Mouse (Mus musculus) heart, postnatal 4 days (tissue): ENCODE measurements around the gene Rnf227. TPM values are rescaled to one million over a fixed set of nuclear protein-coding genes. Genes with fewer than 3 reads are reported as not detected.
A peak's percentile ranks its signal among the peaks of the same experiment; 100 is the strongest.
"Not testable (repeated sequence)": the region's sequence is repeated elsewhere in the genome, so short reads cannot be mapped to it uniquely, and the experiment has no call there.

ENCODE experiments used
- DNase-seq: peaks from one replicate; pipeline ENCODE4 v3.0.0; 2021
- total RNA-seq, 2 experiments: library from RNA; stranded (reverse); gene quantifications; 2 replicates each; pipeline ENCODE4 v1.2.3; 2021

The Rnf227 gene
- total RNA-seq = 1 to 10 TPM; 2.4 to 3.1 TPM

- peak; percentile 73 for DNase-seq
These were observed at the start of gene Rnf227 for GRCm38 (mm10) chr11:69340161-69341131. Gene Rnf227, plus strand, starts transcription at chr11:69340461.

GRCm38 (mm10) chr11:69291111-69291510 is 49.1 kb upstream of the Rnf227 start:
- no peak for DNase-seq

- no peak for DNase-seq
These were observed 45.0 kb upstream of the Rnf227 start for GRCm38 (mm10) chr11:69295286-69295685.

GRCm38 (mm10) chr11:69297799-69298198 is 42.5 kb upstream of the Rnf227 start:
- no peak for DNase-seq

DNA sequence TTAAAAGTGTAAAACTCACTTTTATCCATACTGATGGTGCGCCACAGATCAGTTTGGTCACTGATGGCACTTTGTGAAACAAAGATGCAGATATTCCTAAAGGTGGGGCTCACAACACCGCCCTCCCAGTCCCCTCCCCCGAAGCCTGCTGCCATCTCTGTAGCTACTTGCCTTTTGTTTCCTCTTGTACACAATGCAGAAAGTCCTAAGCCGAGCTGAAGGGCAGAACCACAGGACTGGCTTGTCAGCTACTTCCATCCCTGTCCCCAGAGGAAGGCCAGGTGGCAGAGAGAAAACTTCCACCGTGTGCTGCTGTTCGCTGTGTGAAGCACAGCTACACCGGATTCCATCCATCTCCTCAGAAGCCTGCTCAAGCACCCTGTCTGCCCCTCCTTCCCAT is 42.0 kb upstream of the Rnf227 start:
- DNase-seq = no peak

GRCm38 (mm10) chr11:69302817-69303216 is 37.4 kb upstream of the Rnf227 start:
- DNase-seq = no peak

- no peak for DNase-seq
These were observed 35.0 kb upstream of the Rnf227 start for GRCm38 (mm10) chr11:69305291-69305690.

GRCm38 (mm10) chr11:69306039-69306438 is 34.2 kb upstream of the Rnf227 start:
- DNase-seq = no peak

DNA sequence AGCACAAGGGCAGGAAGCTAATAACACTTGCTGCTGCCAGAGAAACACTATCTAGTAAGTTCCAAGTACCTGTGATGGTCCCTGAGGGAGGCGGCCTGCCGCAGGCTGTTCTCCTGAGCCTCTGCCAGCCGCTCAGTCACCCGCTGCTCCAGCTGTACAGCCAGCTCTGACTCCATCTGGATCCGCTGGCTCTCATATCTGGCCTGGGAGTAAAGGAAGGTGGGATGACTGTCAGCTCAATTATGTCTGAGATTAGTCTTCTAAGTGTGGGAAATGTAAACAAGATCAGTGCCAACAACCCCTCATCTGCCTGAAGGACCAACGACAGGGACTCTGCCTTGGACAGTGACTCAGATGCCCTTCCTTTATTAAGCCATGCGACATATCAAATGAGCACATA is 29.0 kb upstream of the Rnf227 start:
- DNase-seq = peak; percentile 42

- DNase-seq = no peak
These were observed 23.9 kb upstream of the Rnf227 start for GRCm38 (mm10) chr11:69316361-69316760.

DNA sequence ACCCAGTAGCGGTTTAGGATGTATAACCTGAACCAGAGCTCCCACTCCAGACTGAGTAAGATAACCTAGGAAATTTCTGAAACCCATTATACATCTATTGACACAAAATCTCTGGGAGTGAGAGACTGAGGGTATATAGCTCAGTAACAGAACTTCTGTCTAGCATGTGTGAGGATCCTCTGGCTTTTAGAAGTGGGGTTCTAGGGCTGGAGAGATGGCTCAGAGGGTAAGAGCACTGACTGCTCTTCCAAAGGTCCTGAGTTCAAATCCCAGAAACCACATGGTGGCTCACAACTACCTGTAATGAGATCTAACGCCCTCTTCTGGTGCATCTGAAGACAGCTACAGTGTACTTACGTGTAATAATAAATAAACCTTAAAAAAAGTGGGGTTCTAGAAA is 22.3 kb upstream of the Rnf227 start:
- DNase-seq = not testable (repeated sequence)

DNA sequence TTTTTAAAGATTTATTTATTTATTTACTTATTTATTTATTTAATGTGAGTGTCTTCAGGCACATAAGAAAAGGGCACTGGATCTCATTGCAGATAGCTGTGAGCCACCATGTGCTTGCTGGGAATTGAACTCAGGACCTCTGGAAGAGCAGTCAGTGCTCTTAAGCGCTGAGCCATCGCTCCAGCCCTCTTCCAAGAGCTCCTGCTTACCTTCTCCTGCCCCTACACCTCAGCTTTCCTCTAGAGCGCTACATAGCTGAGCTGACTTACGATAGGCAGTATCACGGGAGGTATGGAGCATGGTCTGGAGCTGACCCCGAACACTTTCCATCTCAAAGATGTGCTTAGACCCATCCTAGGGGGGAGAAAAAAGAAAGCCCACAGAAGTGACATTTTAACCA is 18.7 kb upstream of the Rnf227 start:
- no peak for DNase-seq

- DNase-seq = no peak
These were observed 18.3 kb upstream of the Rnf227 start for GRCm38 (mm10) chr11:69322010-69322409.

DNA sequence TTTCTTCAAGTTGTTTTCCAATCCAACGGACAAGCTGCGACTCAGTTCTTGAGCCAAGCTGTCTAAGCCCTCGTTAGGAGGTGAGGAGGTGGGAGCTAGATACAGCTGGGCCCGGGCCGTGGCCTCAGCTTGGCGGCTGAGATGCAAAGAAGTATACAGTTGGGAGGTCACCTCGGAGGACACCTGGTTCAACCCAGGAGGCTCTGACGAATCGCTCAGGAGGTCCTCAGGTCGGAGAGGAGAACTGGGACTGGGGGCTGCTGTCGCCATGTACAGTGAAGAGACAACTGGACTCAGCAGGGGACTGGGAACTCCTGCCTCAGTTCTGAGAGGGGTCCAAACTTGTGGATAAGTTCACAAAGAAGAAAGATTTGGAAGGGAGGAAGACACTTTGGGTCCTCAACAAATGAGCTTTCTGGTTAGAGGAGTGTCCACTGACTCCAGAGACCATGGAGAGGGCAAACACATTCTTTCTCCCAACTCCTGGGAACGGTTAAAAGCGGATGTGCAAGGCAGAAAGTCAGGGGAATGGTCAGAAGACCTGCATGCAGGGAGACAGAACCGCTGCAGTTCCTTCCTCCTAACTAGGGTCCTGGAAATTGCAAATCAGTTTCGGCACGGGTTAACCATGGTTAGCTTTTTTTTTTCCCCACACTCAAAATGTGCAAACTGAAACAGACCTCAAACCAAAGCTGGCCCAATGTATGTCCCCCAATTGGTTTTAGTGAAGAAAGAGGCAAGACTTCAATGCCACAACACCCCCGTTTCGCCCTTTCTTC is 17.4 kb upstream of the Rnf227 start:
- DNase-seq = no peak

- DNase-seq = peak; percentile 99
These were observed 16.6 kb upstream of the Rnf227 start, which contains the start of the genes Cntrob and Trappc1 for GRCm38 (mm10) chr11:69323667-69324111. Gene Cntrob, minus strand, starts transcription at chr11:69323775. Gene Trappc1, plus strand, starts transcription at chr11:69323980.

DNA sequence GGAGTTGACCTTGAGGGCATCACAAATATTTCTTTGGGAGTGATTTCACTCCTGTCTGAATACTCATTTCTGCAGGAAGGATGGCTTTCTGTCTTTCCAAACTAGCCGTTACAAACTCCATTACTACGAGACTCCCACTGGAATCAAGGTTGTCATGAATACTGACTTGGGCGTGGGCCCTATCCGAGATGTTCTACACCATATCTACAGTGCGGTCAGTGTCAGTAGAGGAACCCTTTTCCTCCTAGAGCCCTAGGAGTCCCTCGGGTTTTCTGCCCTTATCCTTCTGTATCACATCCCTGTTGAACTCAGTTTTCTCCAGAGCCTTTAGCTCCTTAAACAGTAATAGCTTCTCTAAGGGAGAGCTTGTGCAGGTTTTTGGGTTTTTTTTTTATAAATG is 15.5 kb upstream of the Rnf227 start:
- no peak for DNase-seq

DNA sequence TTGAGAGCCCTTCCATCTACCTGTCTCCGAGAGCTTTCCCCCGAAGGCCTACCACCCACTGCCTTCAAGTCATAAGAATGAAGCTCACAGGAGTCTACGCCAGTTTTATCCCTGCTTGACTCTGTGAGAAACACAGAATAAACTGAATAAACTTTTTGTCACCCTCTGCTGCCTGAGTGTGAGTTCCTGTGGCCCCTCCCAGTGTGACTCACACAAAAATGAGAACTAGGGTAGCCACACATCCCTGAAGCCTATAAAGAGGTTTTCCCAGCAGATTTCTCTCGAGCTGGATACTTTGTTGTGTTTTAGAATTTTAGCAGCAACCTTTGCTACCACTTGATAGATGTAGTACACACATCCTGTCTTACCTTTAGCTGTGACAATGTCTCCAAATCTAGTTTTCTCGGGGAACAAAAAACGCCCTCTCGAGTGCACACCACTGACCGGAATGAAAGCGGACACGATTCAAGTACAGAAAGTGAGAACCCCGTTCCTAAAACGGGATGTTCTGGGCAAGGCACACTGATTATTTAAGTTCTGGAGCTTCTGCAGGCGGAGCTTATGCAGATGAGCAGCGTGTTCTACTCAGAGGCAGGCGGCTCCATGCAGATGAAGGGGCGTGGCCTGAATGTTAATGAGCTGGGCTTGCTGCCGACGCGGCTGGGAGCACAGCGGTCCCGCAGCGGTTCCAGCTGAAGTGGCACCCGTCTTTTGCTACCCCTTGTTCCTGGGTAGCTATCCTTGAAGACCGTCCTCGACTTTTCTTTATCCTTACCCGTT is 14.4 kb upstream of the Rnf227 start, which contains the start of gene Kcnab3:
Kcnab3 (plus strand) TSS at position 631 of the 780 bp plus-strand sequence.
- DNase-seq = peak; percentile 87

GRCm38 (mm10) chr11:69326408-69327156 is 13.7 kb upstream of the Rnf227 start:
- peak; percentile 33 for DNase-seq

GRCm38 (mm10) chr11:69327157-69327442 is 13.2 kb upstream of the Rnf227 start:
- DNase-seq = no peak

DNA sequence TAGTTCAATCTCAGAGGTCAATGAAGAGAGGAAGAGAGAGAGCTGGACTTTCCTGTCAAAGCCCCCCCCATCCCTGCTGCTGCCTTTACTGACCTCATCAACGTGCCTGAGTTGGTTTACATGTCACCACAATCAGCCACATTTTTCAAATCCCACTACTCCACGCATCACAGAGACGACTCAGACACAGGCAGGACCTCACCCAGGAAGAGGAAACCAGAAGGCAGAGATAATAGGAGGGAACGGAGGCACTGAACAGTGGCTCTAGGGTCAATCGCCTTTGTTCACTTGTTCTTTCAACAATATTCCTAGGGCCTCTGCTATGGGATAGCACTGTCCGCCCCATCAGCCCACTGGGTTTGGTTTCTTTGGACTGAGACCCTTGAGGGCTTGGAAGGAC is 12.6 kb upstream of the Rnf227 start:
- no peak for DNase-seq

DNA sequence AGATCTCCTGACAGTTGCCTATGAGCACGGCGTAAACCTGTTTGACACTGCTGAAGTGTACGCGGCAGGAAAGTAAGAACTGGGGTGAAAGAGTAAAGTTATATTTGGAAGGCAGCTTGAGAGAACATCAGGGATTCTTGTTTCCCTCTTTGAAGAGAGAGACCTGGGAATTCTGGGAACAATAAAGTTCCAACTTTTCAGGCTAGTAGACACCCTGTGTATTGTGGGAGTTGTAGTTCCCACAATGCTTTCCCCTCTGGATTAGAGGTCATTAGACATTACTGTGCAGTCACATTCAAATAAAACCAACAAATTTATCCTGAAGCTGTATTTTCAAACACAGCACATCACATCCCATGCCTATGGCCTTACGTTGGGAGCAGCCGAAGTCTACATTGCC is 11.7 kb upstream of the Rnf227 start:
- DNase-seq = no peak

DNA sequence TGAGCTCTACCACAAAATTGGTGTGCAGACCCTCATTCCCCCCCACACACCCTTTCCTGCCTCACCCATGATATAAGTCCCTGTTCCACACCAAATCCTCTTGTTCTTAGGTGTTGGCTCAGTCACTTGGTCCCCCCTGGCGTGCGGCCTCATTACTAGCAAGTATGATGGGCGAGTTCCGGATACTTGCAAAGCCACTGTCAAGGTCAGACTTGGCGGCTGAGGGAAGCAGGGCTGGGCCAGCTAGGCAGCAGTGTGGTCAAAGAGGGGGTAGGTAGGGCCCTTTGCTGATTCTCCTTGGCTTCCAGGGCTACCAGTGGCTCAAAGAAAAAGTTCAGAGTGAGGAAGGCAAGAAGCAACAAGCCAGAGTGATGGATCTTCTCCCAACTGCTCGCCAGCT is 9.1 kb upstream of the Rnf227 start:
- no peak for DNase-seq
